Mouse (Mus musculus) T-helper 17 cell (primary cell): ENCODE measurements at regions not wholly inside any gene's neighbourhood (a gene's known extent, or its start where the extent isn't known, plus 50 kb on each side); places are given as distances from the start of the nearest gene placed in this dataset.

Source experiments
- in situ Hi-C, 2 experiments: fragments of 300-600 bp; cut with MboI, MseI; formaldehyde crosslinking; loops; 1 replicate in 1 of 2; 2 replicates in 1 of 2; pipeline ENCODE4 v1.15.1; 2025; ENCODE audit warnings: high pct_unique_total_duplicates in 2 of 2

- in situ Hi-C loops, result loop anchor here in 1 of 2 experiments (10.0 kb wide), 1 partner anchor 375 kb away; no protein-coding TSS in a partner anchor
Measured at GRCm38 (mm10) chr3:137789671-137790070, 74.6 kb upstream of the H2afz start.

- in situ Hi-C loops, result loop anchor here in 1 of 2 experiments (10.0 kb wide), 1 partner anchor 374 kb away; no protein-coding TSS in a partner anchor
Measured at GRCm38 (mm10) chr3:137790340-137790739, 73.9 kb upstream of the H2afz start.

GRCm38 (mm10) chr3:137795754-137796315 is 68.5 kb upstream of the H2afz start:
- in situ Hi-C loops, result loop anchor here (5.0 to 10.0 kb wide), 2 partner anchors 66 to 369 kb away; partner anchors contain the start of gene H2afz (in 1 of the 2)

- in situ Hi-C loops, result loop anchor here (5.0 to 10.0 kb wide), 2 partner anchors 64 to 366 kb away; partner anchors contain the start of gene H2afz (in 1 of the 2)
Measured at GRCm38 (mm10) chr3:137798769-137799168, 65.5 kb upstream of the H2afz start.

- in situ Hi-C loops, result no loop called here
Measured at GRCm38 (mm10) chr3:137801402-137802020, 62.8 kb upstream of the H2afz start.

- in situ Hi-C loops, result no loop called here
Measured at GRCm38 (mm10) chr3:137807423-137807822, 56.9 kb upstream of the H2afz start.

- in situ Hi-C loops, result no loop called here
Measured at GRCm38 (mm10) chr3:137807913-137808684, 56.2 kb upstream of the H2afz start.

GRCm38 (mm10) chr3:137810123-137810522 is 54.2 kb upstream of the H2afz start:
- in situ Hi-C loops, result no loop called here
